Mouse (Mus musculus): Measurements from ENCODE around the gene Abcd2. TPM values are rescaled to one million over a fixed set of nuclear protein-coding genes. Genes with fewer than 3 reads are reported as not detected.

The Abcd2 gene
- polyA plus RNA-seq, 1 experiment from 2014 or later = 5.6 TPM

DNA sequence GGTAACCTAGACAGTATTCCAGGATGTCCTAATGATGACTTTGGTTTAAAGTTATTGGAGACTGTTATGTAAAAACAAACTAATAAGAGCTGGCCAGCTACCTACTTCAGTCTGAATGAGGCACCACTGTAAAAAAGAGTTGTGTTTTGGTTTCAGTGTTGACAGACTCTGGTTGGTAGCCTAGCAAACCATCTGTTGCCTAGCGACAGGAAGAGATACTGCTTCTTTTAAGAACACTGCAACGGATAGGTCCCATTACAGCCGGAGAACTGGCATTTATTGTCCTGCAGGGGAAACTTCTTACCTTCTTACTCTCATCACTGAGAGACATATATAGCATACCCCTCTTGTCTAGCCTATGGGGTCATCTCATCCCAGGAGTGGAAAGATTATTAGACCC lies 86.7 kb downstream of the Abcd2 start:
- peak; percentile 58; the same call in 1 of the 2 replicates for ATAC-seq (ENCODE audit: low read depth)
- 33% methylated on average over 3 of the region's 3 CpGs for WGBS
- no peaks in the 10 kb centered on the region for H3K36me3 ChIP-seq (ENCODE audit: control insufficient read depth, insufficient read depth, low read length)

DNA sequence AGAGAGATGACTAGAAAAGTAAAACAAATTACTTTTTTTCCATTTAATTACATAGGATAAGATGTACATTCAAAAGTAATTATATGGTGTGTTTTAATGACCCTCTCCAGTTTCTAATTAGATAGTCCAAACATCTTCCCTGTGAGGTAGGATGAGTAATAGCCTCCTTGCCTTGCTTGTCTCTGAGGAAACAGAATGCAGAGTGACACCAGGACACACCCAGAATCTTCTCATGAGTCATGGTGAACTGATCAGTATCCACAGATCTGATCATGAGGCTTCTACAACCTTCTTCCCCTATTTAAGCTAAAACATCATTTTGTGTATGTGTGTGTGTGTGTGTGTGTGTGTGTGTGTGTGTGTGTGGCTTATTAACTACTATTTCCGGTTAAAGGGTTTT lies 87.3 kb downstream of the Abcd2 start:
- ATAC-seq (ENCODE audit: low read depth) = no peak
- Histone ChIP-seq H3K4me1 (ENCODE audit: control insufficient read depth, insufficient read depth, low read length) (no peaks in the 10 kb centered on the region), H3K9me3 (ENCODE audit: control insufficient read depth, low read length) (no peaks in the 10 kb centered on the region), H3K9ac (replicated peaks; ENCODE audit: low read depth, low read length) (no peak overlapping the region), H3K27ac (ENCODE audit: low read depth, low read length) (no peak overlapping the region), H3K27me3 (ENCODE audit: control insufficient read depth, insufficient read depth, low read length) (no peaks in the 10 kb centered on the region), H3K4me2 (ENCODE audit: low read depth, low read length) (no peak overlapping the region), H3K4me3 (ENCODE audit: low read depth, low read length) (no peak overlapping the region), H3K36me3 (ENCODE audit: control insufficient read depth, insufficient read depth, low read length) (no peaks in the 10 kb centered on the region)
- 100% methylated on average over 1 of the region's 1 CpGs for WGBS

More for the DNA sequence above, 86.7 kb downstream of the Abcd2 start:
- Histone ChIP-seq H3K27ac (ENCODE audit: low read depth, low read length) (no peak overlapping the region), H3K4me1 (ENCODE audit: control insufficient read depth, insufficient read depth, low read length) (no peaks in the 10 kb centered on the region), H3K9me3 (ENCODE audit: control insufficient read depth, low read length) (no peaks in the 10 kb centered on the region), H3K9ac (replicated peaks; ENCODE audit: low read depth, low read length) (no peak overlapping the region), H3K4me2 (ENCODE audit: low read depth, low read length) (no peak overlapping the region), H3K27me3 (ENCODE audit: control insufficient read depth, insufficient read depth, low read length) (no peaks in the 10 kb centered on the region), H3K4me3 (ENCODE audit: low read depth, low read length) (no peak overlapping the region)

DNA sequence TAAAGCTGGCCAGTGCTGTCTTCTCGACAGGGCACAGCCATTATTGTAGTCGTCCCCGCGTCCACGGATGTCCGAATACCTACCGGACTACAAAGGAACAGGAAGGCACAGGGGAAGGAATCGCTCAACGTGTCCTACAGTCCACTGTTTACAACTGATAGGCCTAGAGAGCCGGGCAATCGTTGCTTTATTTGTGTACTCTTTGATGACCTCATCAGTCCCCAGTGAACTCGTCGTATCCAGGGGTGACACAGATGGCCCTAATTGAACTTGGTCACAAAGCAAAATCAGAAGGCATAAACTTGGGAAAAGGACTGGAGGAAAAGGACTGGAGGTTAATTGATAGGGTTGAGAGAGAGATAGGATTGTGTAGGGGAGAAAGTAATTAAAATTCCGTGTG lies 87.8 kb downstream of the Abcd2 start:
- no peaks in the 10 kb centered on the region for H3K9me3 ChIP-seq (ENCODE audit: control insufficient read depth, low read length)
- H3K4me1 ChIP-seq (ENCODE audit: control insufficient read depth, insufficient read depth, low read length) = no peaks in the 10 kb centered on the region
- H3K9ac ChIP-seq (replicated peaks; ENCODE audit: low read depth, low read length) = no peak overlapping the region
- H3K4me3 ChIP-seq (ENCODE audit: low read depth, low read length) = no peak overlapping the region
- H3K27me3 ChIP-seq (ENCODE audit: control insufficient read depth, insufficient read depth, low read length) = no peaks in the 10 kb centered on the region
- H3K27ac ChIP-seq (ENCODE audit: low read depth, low read length) = no peak overlapping the region
- H3K4me2 ChIP-seq (ENCODE audit: low read depth, low read length) = no peak overlapping the region
- H3K36me3 ChIP-seq (ENCODE audit: control insufficient read depth, insufficient read depth, low read length) = no peaks in the 10 kb centered on the region
- WGBS = 70% methylated on average over 14 of the region's 14 CpGs
- no peak for ATAC-seq (ENCODE audit: low read depth)

DNA sequence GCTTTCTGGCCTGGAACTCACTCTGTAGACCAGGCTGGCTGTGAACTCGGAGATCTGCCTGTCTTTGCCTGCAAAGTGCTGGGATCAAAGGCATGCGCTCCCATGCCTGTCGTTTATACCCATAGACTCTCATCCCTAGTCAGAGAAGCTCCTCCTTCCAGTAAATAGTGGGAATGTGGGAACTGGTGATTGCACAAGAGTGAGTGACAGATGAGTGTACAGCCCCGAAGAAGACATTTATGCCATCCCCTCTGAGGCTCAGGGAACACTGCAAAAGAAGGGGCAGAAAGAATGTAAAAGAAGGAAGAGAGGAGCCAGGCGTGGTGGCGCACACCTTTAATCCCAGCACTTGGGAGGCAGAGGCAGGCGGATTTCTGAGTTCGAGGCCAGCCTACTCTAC lies 88.3 kb downstream of the Abcd2 start:
- H3K27ac ChIP-seq (ENCODE audit: low read depth, low read length) = no peak overlapping the region
- no peak overlapping the region for H3K9ac ChIP-seq (replicated peaks; ENCODE audit: low read depth, low read length)
- no peak overlapping the region for H3K4me2 ChIP-seq (ENCODE audit: low read depth, low read length)
- no peaks in the 10 kb centered on the region for H3K36me3 ChIP-seq (ENCODE audit: control insufficient read depth, insufficient read depth, low read length)
- H3K4me3 ChIP-seq (ENCODE audit: low read depth, low read length) = no peak overlapping the region
- H3K4me1 ChIP-seq (ENCODE audit: control insufficient read depth, insufficient read depth, low read length) = no peaks in the 10 kb centered on the region
- H3K9me3 ChIP-seq (ENCODE audit: control insufficient read depth, low read length) = no peaks in the 10 kb centered on the region
- no peak for ATAC-seq (ENCODE audit: low read depth)
- H3K27me3 ChIP-seq (ENCODE audit: control insufficient read depth, insufficient read depth, low read length) = no peaks in the 10 kb centered on the region
- WGBS = 87% methylated on average over 8 of the region's 8 CpGs

DNA sequence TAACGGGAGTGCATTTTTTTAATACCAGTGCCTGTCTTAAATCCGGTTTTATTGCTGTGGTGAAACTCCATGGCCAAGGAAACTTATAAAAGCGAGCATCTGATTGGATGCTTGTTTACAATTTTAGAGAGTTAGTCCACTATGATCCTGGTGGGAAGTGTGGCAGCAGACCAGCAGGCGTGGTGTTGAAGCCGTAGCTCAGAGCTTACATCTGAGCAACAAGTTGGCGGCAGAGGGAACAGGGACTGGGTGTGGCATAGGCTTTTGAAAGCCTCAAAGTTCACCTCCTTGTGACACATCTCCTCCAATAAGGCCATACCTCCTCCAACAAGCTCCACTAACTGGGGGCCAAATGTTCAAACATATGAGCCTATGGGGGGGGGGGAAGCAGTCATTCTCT lies 95.0 kb downstream of the Abcd2 start:
- H3K4me1 ChIP-seq (ENCODE audit: control insufficient read depth, insufficient read depth, low read length) = 0 out of 2 replicates have a peak, but pooled peaks cover 4% of the 10 kb centered on the region
- no peaks in the 10 kb centered on the region for H3K9me3 ChIP-seq (ENCODE audit: control insufficient read depth, low read length)
- no peak for ATAC-seq (ENCODE audit: low read depth)
- no peaks in the 10 kb centered on the region for H3K27me3 ChIP-seq (ENCODE audit: control insufficient read depth, insufficient read depth, low read length)
- H3K9ac ChIP-seq (replicated peaks; ENCODE audit: low read depth, low read length) = no peak overlapping the region
- whole genome bisulfite sequencing = 91% methylated on average over 6 of the region's 6 CpGs
- no peak overlapping the region for H3K4me2 ChIP-seq (ENCODE audit: low read depth, low read length)
- no peak overlapping the region for H3K4me3 ChIP-seq (ENCODE audit: low read depth, low read length)
- H3K27ac ChIP-seq (ENCODE audit: low read depth, low read length) = no peak overlapping the region
- H3K36me3 ChIP-seq (ENCODE audit: control insufficient read depth, insufficient read depth, low read length) = no peaks in the 10 kb centered on the region

Other genes starting within 250 kb of the Abcd2 start
- gene Kif21a, start 141.9 kb downstream of the Abcd2 start, polyA plus RNA-seq (2014; fragmentation: Nextera tagmentation; extraction: Ambion mirVana) = 55.7 and 59.3 TPM in 2 replicates
- not detected in 2 replicates for gene CN725425, start 7.7 kb upstream of the Abcd2 start, polyA plus RNA-seq (2014; fragmentation: Nextera tagmentation; extraction: Ambion mirVana)